Mouse (Mus musculus): ENCODE measurements around the gene Ttll13. TPM values are rescaled to one million over a fixed set of nuclear protein-coding genes. Genes with fewer than 3 reads are reported as not detected.

Gene Ttll13
- polyA plus RNA-seq, 1 experiment from 2014 or later: 0.90 TPM

- peak within 1 kb of the TSS; percentile 86 for H3K4me3 ChIP-seq
- H3K36me3 ChIP-seq: peaks cover 48% of the 10 kb centered on the region
- 5% methylated on average over 21 of the region's 21 CpGs for WGBS
- peaks cover under 1% of the 10 kb centered on the region; the same call in 1 of the 2 replicates for H3K9me3 ChIP-seq
- peak; percentile 76; the same call in 1 of the 2 replicates for ATAC-seq (ENCODE audit: insufficient number of reproducible peaks, insufficient read depth, low FRiP score, low TSS enrichment, low read depth)
- peak within 1 kb of the TSS; percentile 93 for H3K4me2 ChIP-seq
- peaks cover 16% of the 10 kb centered on the region for H3K4me1 ChIP-seq
- no peaks in the 10 kb centered on the region for H3K27me3 ChIP-seq
- H3K27ac ChIP-seq: peak within 1 kb of the TSS; percentile 75
- H3K9ac ChIP-seq: peak within 1 kb of the TSS; percentile 86
These were observed 22.9 kb downstream of the Ttll13 start, which contains the start of gene Vps33b for GRCm38 (mm10) chr7:80268897-80269750. Gene Vps33b (plus strand): TSS chr7:80269649.

DNA sequence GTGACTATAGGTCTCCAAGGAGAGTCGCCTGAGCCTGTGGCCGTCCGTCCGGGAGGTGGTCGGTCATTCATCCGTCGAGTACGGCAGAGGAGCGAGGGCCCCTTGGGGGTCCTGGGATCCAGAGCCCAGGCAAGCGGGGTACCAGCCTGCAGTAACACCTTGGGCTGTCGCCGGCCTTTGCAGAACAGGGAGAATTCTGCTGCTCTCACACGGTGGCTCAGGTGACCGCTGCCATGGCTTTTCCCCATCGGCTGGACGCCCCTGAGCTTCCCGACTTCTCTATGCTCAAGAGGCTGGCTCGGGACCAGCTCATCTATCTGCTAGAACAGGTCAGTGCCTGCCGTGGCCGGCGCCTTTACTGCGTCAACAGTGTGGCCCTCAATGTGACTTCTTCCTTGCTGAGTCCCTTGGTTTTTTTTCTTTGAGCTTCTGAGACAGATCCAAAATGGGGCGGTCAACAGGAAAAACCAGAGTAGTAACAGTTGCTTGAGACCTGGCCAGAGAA, 23.6 kb downstream of the Ttll13 start:
- no peaks in the 10 kb centered on the region for H3K27me3 ChIP-seq
- H3K4me3 ChIP-seq: peak overlapping the region; percentile 86
- H3K4me2 ChIP-seq: peak overlapping the region; percentile 93
- ATAC-seq (ENCODE audit: insufficient number of reproducible peaks, insufficient read depth, low FRiP score, low TSS enrichment, low read depth): peak; percentile 46; the same call in 1 of the 2 replicates
- H3K27ac ChIP-seq: peak overlapping the region; percentile 75; the same call in 1 of the 2 replicates
- H3K36me3 ChIP-seq: peaks cover 48% of the 10 kb centered on the region
- H3K4me1 ChIP-seq: peaks cover 16% of the 10 kb centered on the region
- under 1% methylated on average over 23 of the region's 23 CpGs for WGBS
- peak overlapping the region; percentile 86 for H3K9ac ChIP-seq
- H3K9me3 ChIP-seq: peaks cover 7% of the 10 kb centered on the region

GRCm38 (mm10) chr7:80273456-80273855, 27.3 kb downstream of the Ttll13 start:
- no peaks in the 10 kb centered on the region for H3K27me3 ChIP-seq
- no peak overlapping the region for H3K4me3 ChIP-seq
- H3K9me3 ChIP-seq: peaks cover 13% of the 10 kb centered on the region
- H3K4me2 ChIP-seq: no peak overlapping the region
- 89% methylated on average over 2 of the region's 2 CpGs for WGBS
- no peak for ATAC-seq (ENCODE audit: insufficient number of reproducible peaks, insufficient read depth, low FRiP score, low TSS enrichment, low read depth)
- peaks cover 16% of the 10 kb centered on the region for H3K4me1 ChIP-seq
- no peak overlapping the region for H3K27ac ChIP-seq
- peaks cover 60% of the 10 kb centered on the region for H3K36me3 ChIP-seq
- H3K9ac ChIP-seq: no peak overlapping the region

DNA sequence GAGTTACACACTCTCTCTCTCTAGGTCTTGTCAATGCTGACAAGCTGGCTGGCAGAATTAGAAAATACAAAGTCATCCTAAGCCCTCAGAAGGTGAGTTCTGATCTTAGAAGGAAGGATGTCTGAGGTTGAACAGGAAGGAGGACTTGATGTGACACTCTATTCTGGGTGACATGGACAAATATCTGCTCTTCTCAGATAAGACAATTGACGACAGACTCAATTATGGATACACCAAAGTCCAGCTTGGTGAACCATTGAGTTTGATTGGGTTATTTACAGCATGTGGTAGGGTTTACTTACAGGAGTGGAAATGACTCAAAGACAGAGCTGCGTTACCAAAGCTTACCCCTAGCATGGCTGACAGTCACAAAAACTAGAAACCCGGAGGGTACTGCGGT, 30.2 kb downstream of the Ttll13 start:
- Histone ChIP-seq H3K27ac (no peak overlapping the region), H3K4me2 (no peak overlapping the region), H3K9ac (no peak overlapping the region), H3K9me3 (peaks cover 13% of the 10 kb centered on the region), H3K27me3 (no peaks in the 10 kb centered on the region), H3K4me1 (no peaks in the 10 kb centered on the region), H3K4me3 (no peak overlapping the region), H3K36me3 (peaks cover 78% of the 10 kb centered on the region)
- no peak for ATAC-seq (ENCODE audit: insufficient number of reproducible peaks, insufficient read depth, low FRiP score, low TSS enrichment, low read depth)
- 98% methylated on average over 4 of the region's 4 CpGs for WGBS

DNA sequence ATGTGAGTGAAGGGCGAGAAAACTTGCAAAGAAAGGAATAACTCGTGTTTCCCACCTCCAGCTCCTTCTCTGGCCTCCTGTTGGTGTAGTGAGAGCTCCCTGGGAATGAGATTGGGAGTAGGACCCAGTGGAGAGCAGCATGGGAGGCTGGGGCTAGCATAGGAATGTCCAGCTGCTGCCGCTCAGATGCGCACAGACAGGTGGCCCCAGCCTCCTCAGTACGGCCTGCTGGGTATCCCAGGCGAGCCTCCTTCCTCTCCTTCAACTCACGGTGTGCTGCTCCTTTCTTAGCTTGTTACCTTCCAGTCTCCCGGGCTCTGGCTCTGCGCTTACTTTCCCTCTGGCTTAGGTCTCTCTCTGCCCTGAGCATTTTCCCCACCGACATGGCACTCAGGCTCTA, 33.9 kb downstream of the Ttll13 start:
- H3K36me3 ChIP-seq: peaks cover 74% of the 10 kb centered on the region
- no peaks in the 10 kb centered on the region for H3K27me3 ChIP-seq
- H3K9ac ChIP-seq: no peak overlapping the region
- H3K27ac ChIP-seq: no peak overlapping the region
- no peaks in the 10 kb centered on the region for H3K4me1 ChIP-seq
- H3K4me3 ChIP-seq: no peak overlapping the region
- no peak overlapping the region for H3K4me2 ChIP-seq
- H3K9me3 ChIP-seq: peaks cover 3% of the 10 kb centered on the region
- no peak for ATAC-seq (ENCODE audit: insufficient number of reproducible peaks, insufficient read depth, low FRiP score, low TSS enrichment, low read depth)
- WGBS: 89% methylated on average over 10 of the region's 10 CpGs

GRCm38 (mm10) chr7:80280998-80281397, 34.8 kb downstream of the Ttll13 start:
- no peak overlapping the region for H3K27ac ChIP-seq
- H3K36me3 ChIP-seq: peaks cover 76% of the 10 kb centered on the region
- no peak overlapping the region for H3K4me2 ChIP-seq
- no peaks in the 10 kb centered on the region for H3K27me3 ChIP-seq
- H3K4me3 ChIP-seq: no peak overlapping the region
- no peaks in the 10 kb centered on the region for H3K4me1 ChIP-seq
- no peak for ATAC-seq (ENCODE audit: insufficient number of reproducible peaks, insufficient read depth, low FRiP score, low TSS enrichment, low read depth)
- no peak overlapping the region for H3K9ac ChIP-seq
- WGBS: 89% methylated on average over 2 of the region's 2 CpGs
- H3K9me3 ChIP-seq: no peaks in the 10 kb centered on the region

GRCm38 (mm10) chr7:80281646-80282045, 35.5 kb downstream of the Ttll13 start:
- ATAC-seq (ENCODE audit: insufficient number of reproducible peaks, insufficient read depth, low FRiP score, low TSS enrichment, low read depth): no peak
- WGBS: 83% methylated on average over 3 of the region's 3 CpGs
- H3K36me3 ChIP-seq: peaks cover 76% of the 10 kb centered on the region

GRCm38 (mm10) chr7:80283226-80283918, 37.2 kb downstream of the Ttll13 start:
- Histone ChIP-seq H3K36me3 (peaks cover 76% of the 10 kb centered on the region), H3K4me3 (no peak overlapping the region), H3K4me1 (no peaks in the 10 kb centered on the region), H3K9me3 (no peaks in the 10 kb centered on the region), H3K9ac (no peak overlapping the region), H3K27ac (no peak overlapping the region), H3K27me3 (no peaks in the 10 kb centered on the region), H3K4me2 (no peak overlapping the region)
- no peak for ATAC-seq (ENCODE audit: insufficient number of reproducible peaks, insufficient read depth, low FRiP score, low TSS enrichment, low read depth)
- 93% methylated on average over 3 of the region's 3 CpGs for WGBS

More at GRCm38 (mm10) chr7:80281646-80282045, 35.5 kb downstream of the Ttll13 start:
- Histone ChIP-seq H3K27ac (no peak overlapping the region), H3K4me1 (no peaks in the 10 kb centered on the region), H3K9ac (no peak overlapping the region), H3K27me3 (no peaks in the 10 kb centered on the region), H3K4me2 (no peak overlapping the region), H3K9me3 (no peaks in the 10 kb centered on the region), H3K4me3 (no peak overlapping the region)

DNA sequence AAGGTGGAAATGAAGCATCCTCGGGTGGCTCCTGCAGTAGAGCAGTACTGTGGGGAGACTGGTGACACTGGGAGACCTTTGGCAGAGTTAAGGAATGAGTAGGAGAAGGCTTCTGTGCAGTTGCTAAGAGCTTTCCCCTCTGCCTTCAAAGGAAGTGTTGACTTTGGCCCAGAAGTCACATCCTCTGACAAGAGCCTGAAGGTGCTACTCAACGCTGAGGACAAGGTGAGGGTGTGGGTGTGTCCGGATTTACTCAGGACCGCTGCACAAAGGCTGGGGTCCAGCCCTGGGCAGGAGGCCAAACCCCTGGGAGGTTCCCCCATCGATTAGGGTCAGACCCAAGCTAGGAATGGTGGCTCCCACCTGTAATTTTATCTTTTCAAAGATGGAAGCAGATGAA, 38.2 kb downstream of the Ttll13 start:
- Histone ChIP-seq H3K27me3 (no peaks in the 10 kb centered on the region), H3K36me3 (peaks cover 74% of the 10 kb centered on the region), H3K9ac (no peak overlapping the region), H3K9me3 (no peaks in the 10 kb centered on the region), H3K4me3 (no peak overlapping the region), H3K4me1 (no peaks in the 10 kb centered on the region), H3K4me2 (no peak overlapping the region), H3K27ac (no peak overlapping the region)
- no peak for ATAC-seq (ENCODE audit: insufficient number of reproducible peaks, insufficient read depth, low FRiP score, low TSS enrichment, low read depth)
- 92% methylated on average over 5 of the region's 5 CpGs for WGBS

DNA sequence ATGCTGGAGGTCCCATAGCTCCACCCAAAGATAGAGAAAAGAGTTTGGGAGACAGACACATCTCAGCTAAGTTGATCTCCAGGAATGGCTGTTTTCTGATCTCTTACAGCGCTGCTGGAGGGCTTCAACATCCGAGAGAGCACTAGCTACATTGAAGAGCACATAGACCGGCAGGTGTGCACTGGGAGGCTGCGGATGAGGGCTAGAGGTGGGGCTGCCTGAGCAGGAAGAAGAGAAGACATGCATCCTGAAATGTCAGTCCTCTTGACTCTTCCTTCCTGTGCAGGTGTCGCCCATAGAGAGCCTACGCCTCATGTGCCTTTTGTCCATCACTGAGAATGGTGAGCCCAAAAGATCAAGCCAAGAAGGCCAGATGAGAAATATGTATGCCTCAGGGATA, 39.5 kb downstream of the Ttll13 start:
- no peak overlapping the region for H3K4me3 ChIP-seq
- H3K4me1 ChIP-seq: no peaks in the 10 kb centered on the region
- no peak overlapping the region for H3K4me2 ChIP-seq
- H3K9me3 ChIP-seq: no peaks in the 10 kb centered on the region
- H3K36me3 ChIP-seq: peaks cover 76% of the 10 kb centered on the region
- WGBS: 96% methylated on average over 6 of the region's 6 CpGs
- no peak for ATAC-seq (ENCODE audit: insufficient number of reproducible peaks, insufficient read depth, low FRiP score, low TSS enrichment, low read depth)
- no peak overlapping the region for H3K9ac ChIP-seq
- H3K27me3 ChIP-seq: no peaks in the 10 kb centered on the region
- no peak overlapping the region for H3K27ac ChIP-seq

GRCm38 (mm10) chr7:80287736-80288135, 41.6 kb downstream of the Ttll13 start:
- H3K27ac ChIP-seq: no peak overlapping the region
- no peak overlapping the region for H3K4me3 ChIP-seq
- H3K36me3 ChIP-seq: peaks cover 78% of the 10 kb centered on the region
- WGBS: 73% methylated on average over 10 of the region's 10 CpGs
- no peaks in the 10 kb centered on the region for H3K4me1 ChIP-seq
- ATAC-seq (ENCODE audit: insufficient number of reproducible peaks, insufficient read depth, low FRiP score, low TSS enrichment, low read depth): no peak
- no peak overlapping the region for H3K9ac ChIP-seq
- H3K4me2 ChIP-seq: no peak overlapping the region
- no peaks in the 10 kb centered on the region for H3K9me3 ChIP-seq
- H3K27me3 ChIP-seq: no peaks in the 10 kb centered on the region
